Mouse (Mus musculus) megakaryocyte, embryonic 14.5 days (primary cell): ENCODE results near the gene Aldh1l1.

Source experiments
- FLI1 ChIP-seq: IDR thresholded peaks from 2 replicates; pipeline ENCODE4 v1.6.1; 2012; ENCODE audit warnings: low read length, inconsistent platforms, mixed read lengths
- GATA1 ChIP-seq: IDR thresholded peaks from 3 replicates; pipeline ENCODE4 v1.6.1; 2012; ENCODE audit warnings: mixed read lengths, low read length, inconsistent platforms, borderline replicate concordance

- TF ChIP-seq GATA1: no peak
- TF ChIP-seq FLI1: no peak
Measured at GRCm38 (mm10) chr6:90484249-90484648, 2.0 kb upstream of the Aldh1l1 start.
